Mouse (Mus musculus): Measurements from ENCODE around the gene Cpa3. TPM values are rescaled to one million over a fixed set of nuclear protein-coding genes. Genes with fewer than 3 reads are reported as not detected.

The Cpa3 gene
- polyA plus RNA-seq, 1 experiment from 2014 or later = 0.27 TPM

GRCm38 (mm10) chr3:20229027-20229426 lies 13.0 kb downstream of the Cpa3 start:
- H3K4me3 ChIP-seq (ENCODE audit: low read depth, low read length) = no peak overlapping the region
- WGBS = 81% methylated on average over 1 of the region's 1 CpGs
- no peak overlapping the region for H3K9ac ChIP-seq (ENCODE audit: low read length)
- H3K4me2 ChIP-seq = no peak overlapping the region
- no peaks in the 10 kb centered on the region for H3K4me1 ChIP-seq (ENCODE audit: control insufficient read depth, insufficient read depth, low read length)
- no peaks in the 10 kb centered on the region for H3K9me3 ChIP-seq (ENCODE audit: control insufficient read depth, low read length)
- no peak overlapping the region for H3K27ac ChIP-seq (ENCODE audit: low read depth, low read length)
- H3K27me3 ChIP-seq (ENCODE audit: control insufficient read depth, insufficient read depth, low read length) = no peaks in the 10 kb centered on the region
- ATAC-seq (ENCODE audit: low FRiP score) = no peak
- no peaks in the 10 kb centered on the region for H3K36me3 ChIP-seq (ENCODE audit: control insufficient read depth, insufficient read depth, low read length)
- no peak for DNase-seq (ENCODE audit: low spot score, missing footprints)

DNA sequence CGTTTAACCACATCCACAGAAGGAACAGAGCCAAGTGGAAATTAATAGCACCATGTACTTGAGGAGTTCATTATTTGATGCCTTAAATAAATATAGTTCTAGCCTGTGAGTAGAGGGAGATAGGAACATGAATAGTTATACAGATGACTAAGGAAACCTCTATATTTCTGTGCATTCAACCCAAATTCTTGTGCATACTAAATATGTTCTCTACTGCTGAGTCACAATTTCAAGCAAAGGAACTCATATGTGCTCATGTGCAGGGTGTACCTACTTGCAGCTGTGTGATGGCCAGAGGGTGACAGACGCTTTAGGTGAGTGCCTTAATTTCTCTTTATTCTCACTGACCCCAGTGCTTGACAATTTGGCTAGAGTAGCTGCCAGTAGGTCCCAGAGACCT lies 16.6 kb downstream of the Cpa3 start:
- Histone ChIP-seq H3K9ac (ENCODE audit: low read length) (no peak overlapping the region), H3K27me3 (ENCODE audit: control insufficient read depth, insufficient read depth, low read length) (no peaks in the 10 kb centered on the region), H3K4me3 (ENCODE audit: low read depth, low read length) (no peak overlapping the region), H3K27ac (ENCODE audit: low read depth, low read length) (no peak overlapping the region), H3K9me3 (ENCODE audit: control insufficient read depth, low read length) (no peaks in the 10 kb centered on the region), H3K36me3 (ENCODE audit: control insufficient read depth, insufficient read depth, low read length) (no peaks in the 10 kb centered on the region), H3K4me1 (ENCODE audit: control insufficient read depth, insufficient read depth, low read length) (no peaks in the 10 kb centered on the region), H3K4me2 (no peak overlapping the region)
- no peak for DNase-seq (ENCODE audit: low spot score, missing footprints)
- 87% methylated on average over 2 of the region's 2 CpGs for WGBS
- no peak for ATAC-seq (ENCODE audit: low FRiP score)

DNA sequence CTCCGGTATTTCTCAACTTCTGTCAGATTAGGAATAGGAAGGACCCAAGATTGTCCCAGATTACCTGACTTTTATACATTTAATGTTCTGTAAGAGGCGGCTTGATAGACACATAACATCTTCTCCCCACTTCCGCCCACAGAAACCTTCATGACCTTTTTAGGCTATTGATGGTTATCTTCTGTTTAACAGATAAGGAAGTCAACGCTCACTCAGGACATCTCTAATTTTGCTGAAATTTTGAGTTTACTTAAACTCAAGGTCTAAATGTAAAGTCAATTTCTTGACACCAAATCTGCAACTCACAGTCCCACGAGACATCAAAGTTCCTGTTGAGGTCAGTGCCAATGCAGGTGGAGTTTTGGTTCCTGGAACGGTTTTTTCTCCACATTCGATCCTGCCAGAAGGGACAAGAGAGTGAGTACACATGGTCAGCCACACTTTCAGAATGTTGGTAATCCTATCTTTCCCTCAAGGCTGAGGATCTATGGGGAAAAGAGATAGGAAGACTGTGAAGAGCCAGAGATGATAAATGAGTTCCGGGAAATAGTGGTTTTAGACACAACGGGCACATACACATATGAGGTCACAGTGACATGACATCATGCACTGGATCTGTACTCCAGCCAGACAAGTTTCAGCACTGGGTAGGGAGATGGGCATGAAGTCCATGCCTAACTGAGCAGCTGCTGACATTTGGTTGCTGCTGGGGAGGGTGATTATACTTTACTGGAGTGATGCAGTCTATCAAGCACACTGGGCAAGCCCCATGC lies 18.9 kb downstream of the Cpa3 start:
- Histone ChIP-seq H3K9me3 (ENCODE audit: control insufficient read depth, low read length) (no peaks in the 10 kb centered on the region), H3K4me2 (no peak overlapping the region), H3K27ac (ENCODE audit: low read depth, low read length) (no peak overlapping the region), H3K4me1 (ENCODE audit: control insufficient read depth, insufficient read depth, low read length) (no peaks in the 10 kb centered on the region), H3K36me3 (ENCODE audit: control insufficient read depth, insufficient read depth, low read length) (no peaks in the 10 kb centered on the region), H3K9ac (ENCODE audit: low read length) (no peak overlapping the region), H3K4me3 (ENCODE audit: low read depth, low read length) (no peak overlapping the region), H3K27me3 (ENCODE audit: control insufficient read depth, insufficient read depth, low read length) (no peaks in the 10 kb centered on the region)
- ATAC-seq (ENCODE audit: low FRiP score) (no peak), DNase-seq (ENCODE audit: low spot score, missing footprints) (no peak)
- WGBS = 91% methylated on average over 9 of the region's 9 CpGs

- ATAC-seq (ENCODE audit: low FRiP score) = no peak
- no peak overlapping the region for H3K9ac ChIP-seq (ENCODE audit: low read length)
- H3K27me3 ChIP-seq (ENCODE audit: control insufficient read depth, insufficient read depth, low read length) = no peaks in the 10 kb centered on the region
- WGBS = 88% methylated on average over 3 of the region's 3 CpGs
- H3K36me3 ChIP-seq (ENCODE audit: control insufficient read depth, insufficient read depth, low read length) = no peaks in the 10 kb centered on the region
- no peaks in the 10 kb centered on the region for H3K9me3 ChIP-seq (ENCODE audit: control insufficient read depth, low read length)
- no peak overlapping the region for H3K4me3 ChIP-seq (ENCODE audit: low read depth, low read length)
- H3K4me1 ChIP-seq (ENCODE audit: control insufficient read depth, insufficient read depth, low read length) = no peaks in the 10 kb centered on the region
- DNase-seq (ENCODE audit: low spot score, missing footprints) = no peak
- no peak overlapping the region for H3K4me2 ChIP-seq
- no peak overlapping the region for H3K27ac ChIP-seq (ENCODE audit: low read depth, low read length)
Observed at GRCm38 (mm10) chr3:20222136-20222535, 19.8 kb downstream of the Cpa3 start.

- Histone ChIP-seq H3K36me3 (ENCODE audit: control insufficient read depth, insufficient read depth, low read length) (no peaks in the 10 kb centered on the region), H3K4me2 (no peak overlapping the region), H3K4me3 (ENCODE audit: low read depth, low read length) (no peak overlapping the region), H3K27me3 (ENCODE audit: control insufficient read depth, insufficient read depth, low read length) (no peaks in the 10 kb centered on the region), H3K9me3 (ENCODE audit: control insufficient read depth, low read length) (no peaks in the 10 kb centered on the region), H3K9ac (ENCODE audit: low read length) (no peak overlapping the region), H3K27ac (ENCODE audit: low read depth, low read length) (no peak overlapping the region), H3K4me1 (ENCODE audit: control insufficient read depth, insufficient read depth, low read length) (no peaks in the 10 kb centered on the region)
- DNase-seq (ENCODE audit: low spot score, missing footprints) (peak; percentile 93), ATAC-seq (ENCODE audit: low FRiP score) (peak; percentile 76)
- WGBS = 28% methylated on average over 6 of the region's 6 CpGs
Observed at GRCm38 (mm10) chr3:20198869-20199268, 43.1 kb downstream of the Cpa3 start.

DNA sequence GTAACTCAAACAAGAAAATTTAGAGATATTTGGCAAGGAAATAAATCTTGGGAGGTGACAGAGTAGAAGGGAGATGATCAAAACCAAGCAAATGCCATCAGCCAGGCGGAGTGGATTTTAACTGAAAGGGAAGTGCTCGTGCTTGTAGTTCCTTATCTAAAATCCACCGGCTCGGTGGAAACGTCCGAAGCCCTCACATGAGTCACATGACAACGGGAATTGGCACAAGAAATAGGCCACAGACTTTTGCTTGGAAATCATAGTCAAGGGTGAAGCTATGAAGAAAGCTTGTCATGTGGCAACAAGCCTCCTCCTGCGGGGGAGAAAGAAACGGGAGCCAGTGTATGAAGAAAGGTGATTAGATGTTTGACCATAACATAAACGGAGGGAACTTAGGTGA lies 44.1 kb downstream of the Cpa3 start:
- Histone ChIP-seq H3K27ac (ENCODE audit: low read depth, low read length) (no peak overlapping the region), H3K27me3 (ENCODE audit: control insufficient read depth, insufficient read depth, low read length) (no peaks in the 10 kb centered on the region), H3K4me1 (ENCODE audit: control insufficient read depth, insufficient read depth, low read length) (no peaks in the 10 kb centered on the region), H3K9me3 (ENCODE audit: control insufficient read depth, low read length) (no peaks in the 10 kb centered on the region), H3K9ac (ENCODE audit: low read length) (no peak overlapping the region), H3K36me3 (ENCODE audit: control insufficient read depth, insufficient read depth, low read length) (no peaks in the 10 kb centered on the region), H3K4me2 (no peak overlapping the region), H3K4me3 (ENCODE audit: low read depth, low read length) (no peak overlapping the region)
- WGBS = 86% methylated on average over 10 of the region's 10 CpGs
- ATAC-seq (ENCODE audit: low FRiP score) (no peak), DNase-seq (ENCODE audit: low spot score, missing footprints) (no peak)

- no peak overlapping the region for H3K9ac ChIP-seq (ENCODE audit: low read length)
- no peak overlapping the region for H3K4me3 ChIP-seq (ENCODE audit: low read depth, low read length)
- no peaks in the 10 kb centered on the region for H3K36me3 ChIP-seq (ENCODE audit: control insufficient read depth, insufficient read depth, low read length)
- peak; percentile 53 for DNase-seq (ENCODE audit: low spot score, missing footprints)
- ATAC-seq (ENCODE audit: low FRiP score) = no peak
- H3K9me3 ChIP-seq (ENCODE audit: control insufficient read depth, low read length) = no peaks in the 10 kb centered on the region
- no peak overlapping the region for H3K4me2 ChIP-seq
- 79% methylated on average over 5 of the region's 5 CpGs for WGBS
- no peaks in the 10 kb centered on the region for H3K4me1 ChIP-seq (ENCODE audit: control insufficient read depth, insufficient read depth, low read length)
- H3K27me3 ChIP-seq (ENCODE audit: control insufficient read depth, insufficient read depth, low read length) = no peaks in the 10 kb centered on the region
- no peak overlapping the region for H3K27ac ChIP-seq (ENCODE audit: low read depth, low read length)
Observed at GRCm38 (mm10) chr3:20188976-20189675, 52.9 kb downstream of the Cpa3 start.

- 90% methylated on average over 6 of the region's 6 CpGs for WGBS
- H3K27me3 ChIP-seq (ENCODE audit: control insufficient read depth, insufficient read depth, low read length) = no peaks in the 10 kb centered on the region
- no peak overlapping the region for H3K27ac ChIP-seq (ENCODE audit: low read depth, low read length)
- no peak for ATAC-seq (ENCODE audit: low FRiP score)
- no peak overlapping the region for H3K4me3 ChIP-seq (ENCODE audit: low read depth, low read length)
- no peak overlapping the region for H3K4me2 ChIP-seq
- H3K36me3 ChIP-seq (ENCODE audit: control insufficient read depth, insufficient read depth, low read length) = no peaks in the 10 kb centered on the region
- no peak overlapping the region for H3K9ac ChIP-seq (ENCODE audit: low read length)
- no peaks in the 10 kb centered on the region for H3K9me3 ChIP-seq (ENCODE audit: control insufficient read depth, low read length)
- H3K4me1 ChIP-seq (ENCODE audit: control insufficient read depth, insufficient read depth, low read length) = no peaks in the 10 kb centered on the region
- DNase-seq (ENCODE audit: low spot score, missing footprints) = no peak
Observed at GRCm38 (mm10) chr3:20172394-20172793, 69.6 kb downstream of the Cpa3 start.

DNA sequence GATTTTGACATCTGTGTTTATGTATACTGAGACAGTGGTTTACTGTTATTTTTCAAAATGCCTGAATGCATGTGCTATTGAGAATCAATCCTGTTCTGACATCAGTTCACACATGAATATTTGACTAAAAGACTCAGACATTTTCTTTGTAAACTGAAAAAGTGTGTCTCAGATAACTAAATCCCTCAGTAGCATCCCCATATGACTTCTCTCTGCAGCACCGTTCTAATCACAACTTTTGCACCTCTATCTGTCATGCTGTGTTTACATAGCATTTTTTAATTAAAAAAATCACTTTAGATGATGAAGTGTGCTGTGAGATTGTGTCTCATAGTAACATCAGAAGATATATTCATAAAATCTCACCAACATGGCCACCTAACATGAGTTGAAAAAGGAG lies 74.5 kb downstream of the Cpa3 start:
- H3K27me3 ChIP-seq (ENCODE audit: control insufficient read depth, insufficient read depth, low read length) = no peaks in the 10 kb centered on the region
- H3K27ac ChIP-seq (ENCODE audit: low read depth, low read length) = no peak overlapping the region
- no peaks in the 10 kb centered on the region for H3K9me3 ChIP-seq (ENCODE audit: control insufficient read depth, low read length)
- no peaks in the 10 kb centered on the region for H3K36me3 ChIP-seq (ENCODE audit: control insufficient read depth, insufficient read depth, low read length)
- H3K4me3 ChIP-seq (ENCODE audit: low read depth, low read length) = no peak overlapping the region
- WGBS = 81% methylated on average over 1 of the region's 1 CpGs
- no peak overlapping the region for H3K4me2 ChIP-seq
- H3K9ac ChIP-seq (ENCODE audit: low read length) = no peak overlapping the region
- DNase-seq (ENCODE audit: low spot score, missing footprints) (no peak), ATAC-seq (ENCODE audit: low FRiP score) (no peak)
- H3K4me1 ChIP-seq (ENCODE audit: control insufficient read depth, insufficient read depth, low read length) = no peaks in the 10 kb centered on the region
